Mouse (Mus musculus): ENCODE measurements at regions not wholly inside any gene's neighbourhood (a gene's known extent, or its start where the extent isn't known, plus 50 kb on each side); places are given as distances from the start of the nearest gene placed in this dataset.

- TF ChIP-seq CHD2 (IDR thresholded peaks at IDR 0.05; ENCODE audit: low read depth, low read length) (no peak), MAFK (IDR thresholded peaks at IDR 0.05; ENCODE audit: insufficient read depth, low read depth, low read length) (peak; percentile 89)
These were observed 1434.1 kb upstream of the 4931417E11Rik start for GRCm38 (mm10) chr6:74903551-74903950.

All from ES-E14 (cell line).